Mouse (Mus musculus) heart, embryonic 15.5 days (tissue): Measurements from ENCODE around the gene Anapc15-ps. TPM values are rescaled to one million over a fixed set of nuclear protein-coding genes. Genes with fewer than 3 reads are reported as not detected.
A peak's percentile ranks its signal among the peaks of the same experiment; 100 is the strongest.

Source experiments
- ATAC-seq: fragments of 200-750 bp; cut with Nextera tagmentation; replicated peaks from 2 replicates; pipeline ENCODE4 v1.8.0; 2017; ENCODE audit warnings: low read depth, moderate TSS enrichment; ENCODE audit not compliant: insufficient number of reproducible peaks, insufficient read depth, low FRiP score
- H3K27ac ChIP-seq: fragments of 300-500 bp; sonication (generic); 2 replicates; pipeline ENCODE4 v1.5.1; 2015; ENCODE audit warnings: mild to moderate bottlenecking, inconsistent platforms
- H3K27me3 ChIP-seq: fragments of 300-500 bp; sonication (generic); 2 replicates; pipeline ENCODE4 v1.6.1; 2015; ENCODE audit warnings: inconsistent platforms
- H3K36me3 ChIP-seq: fragments of 300-500 bp; sonication (generic); 2 replicates; pipeline ENCODE4 v1.6.1; 2015; ENCODE audit warnings: mild to moderate bottlenecking, inconsistent platforms
- H3K4me1 ChIP-seq: fragments of 300-500 bp; sonication (generic); replicated peaks from 2 replicates; pipeline ENCODE4 v1.6.1; 2015; ENCODE audit warnings: inconsistent platforms
- H3K4me2 ChIP-seq: fragments of 300-500 bp; sonication (generic); 2 replicates; pipeline ENCODE4 v1.6.1; 2015; ENCODE audit warnings: inconsistent platforms, mild to moderate bottlenecking, moderate library complexity
- H3K4me3 ChIP-seq: fragments of 300-500 bp; sonication (generic); 2 replicates; pipeline ENCODE4 v1.5.1; 2015; ENCODE audit warnings: mild to moderate bottlenecking, inconsistent platforms
- H3K9ac ChIP-seq: fragments of 300-500 bp; sonication (generic); 2 replicates; pipeline ENCODE4 v1.6.1; 2015; ENCODE audit warnings: mild to moderate bottlenecking, inconsistent platforms
- H3K9me3 ChIP-seq: fragments of 300-500 bp; sonication (generic); replicated peaks from 2 replicates; pipeline ENCODE4 v1.6.1; 2016; ENCODE audit warnings: inconsistent platforms
- whole genome bisulfite sequencing: fragments of 180-500 bp; shearing (Covaris S2); methylation state at CpG from one replicate; pipeline ENCODE4 v1.1.7; 2015; ENCODE audit warnings: mixed read lengths; 5-methylcytosine and 5-hydroxymethylcytosine counted together
- polyA plus RNA-seq: library from polyadenylated mRNA; unstranded; fragments of >200 nt; fragmentation: Nextera tagmentation; extraction: Ambion mirVana; gene quantifications from 2 replicates; pipeline ENCODE4 v1.2.1, GENCODE M21; 2015

Gene Anapc15-ps
- polyA plus RNA-seq, 1 experiment from 2014 or later: not detected

- Histone ChIP-seq H3K36me3 (no peaks in the 10 kb centered on the region), H3K4me3 (no peak overlapping the region), H3K27ac (no peak overlapping the region), H3K9me3 (no peaks in the 10 kb centered on the region), H3K4me1 (peaks cover 2% of the 10 kb centered on the region; the same call in 1 of the 2 replicates), H3K4me2 (no peak overlapping the region), H3K9ac (no peak overlapping the region), H3K27me3 (no peaks in the 10 kb centered on the region)
- 79% methylated on average over 9 of the region's 9 CpGs for WGBS
- ATAC-seq: no peak
Observed at GRCm38 (mm10) chr10:95706867-95707266, 33.6 kb upstream of the Anapc15-ps start.

GRCm38 (mm10) chr10:95705747-95706146 is 32.5 kb upstream of the Anapc15-ps start:
- peaks cover 2% of the 10 kb centered on the region; the same call in 1 of the 2 replicates for H3K4me1 ChIP-seq
- WGBS: 67% methylated on average over 3 of the region's 3 CpGs
- H3K27me3 ChIP-seq: no peaks in the 10 kb centered on the region
- H3K9me3 ChIP-seq: no peaks in the 10 kb centered on the region
- H3K36me3 ChIP-seq: no peaks in the 10 kb centered on the region
- H3K27ac ChIP-seq: no peak overlapping the region
- ATAC-seq: no peak
- H3K4me2 ChIP-seq: no peak overlapping the region
- no peak overlapping the region for H3K4me3 ChIP-seq
- no peak overlapping the region for H3K9ac ChIP-seq

DNA sequence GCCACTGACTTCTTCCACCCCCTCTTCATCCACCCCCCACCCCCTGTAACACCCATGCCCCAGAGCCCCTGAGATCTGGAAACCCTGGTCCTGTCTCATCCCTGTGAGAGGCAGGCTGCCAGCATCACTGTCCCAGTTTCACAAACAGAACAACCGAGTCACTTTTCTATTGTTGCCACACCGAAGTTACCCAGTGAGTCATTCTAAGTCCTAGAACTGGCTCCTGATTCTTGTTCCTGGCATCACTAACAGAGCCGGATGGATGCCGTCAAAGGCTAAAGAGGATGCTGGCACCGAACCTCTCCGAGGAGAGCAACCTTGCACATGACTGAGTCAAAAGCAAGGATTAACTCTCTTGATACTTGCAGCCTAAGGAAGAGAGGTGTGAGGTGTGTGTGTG is 31.6 kb upstream of the Anapc15-ps start:
- Histone ChIP-seq H3K4me1 (peaks cover 2% of the 10 kb centered on the region; the same call in 1 of the 2 replicates), H3K27ac (no peak overlapping the region), H3K4me3 (no peak overlapping the region), H3K27me3 (no peaks in the 10 kb centered on the region), H3K9ac (no peak overlapping the region), H3K36me3 (no peaks in the 10 kb centered on the region), H3K9me3 (no peaks in the 10 kb centered on the region), H3K4me2 (no peak overlapping the region)
- WGBS: 86% methylated on average over 6 of the region's 6 CpGs
- ATAC-seq: no peak

DNA sequence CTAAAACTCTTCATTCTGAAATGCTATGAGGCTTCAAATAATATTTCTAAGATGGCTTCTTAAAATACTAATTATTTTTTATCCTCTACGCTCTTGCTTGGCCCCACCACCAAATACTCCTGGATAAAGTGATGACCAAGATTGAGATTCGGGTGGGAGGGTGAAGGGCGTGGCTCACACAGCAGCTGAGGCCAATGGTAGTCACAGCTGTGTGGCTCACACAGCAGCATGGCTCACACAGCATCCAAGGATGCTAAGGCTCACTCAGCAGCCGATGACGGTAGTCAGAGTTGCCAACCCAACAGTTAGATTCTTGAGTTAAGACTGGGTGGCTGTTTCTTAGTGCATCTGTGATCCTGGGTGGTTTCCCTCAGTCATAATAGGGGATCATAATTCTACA is 30.5 kb upstream of the Anapc15-ps start:
- no peak overlapping the region for H3K4me3 ChIP-seq
- H3K27me3 ChIP-seq: no peaks in the 10 kb centered on the region
- 91% methylated on average over 5 of the region's 5 CpGs for WGBS
- no peak overlapping the region for H3K27ac ChIP-seq
- H3K9me3 ChIP-seq: no peaks in the 10 kb centered on the region
- ATAC-seq: no peak
- H3K4me2 ChIP-seq: no peak overlapping the region
- H3K9ac ChIP-seq: no peak overlapping the region
- H3K36me3 ChIP-seq: no peaks in the 10 kb centered on the region
- no peaks in the 10 kb centered on the region; the same call in 1 of the 2 replicates for H3K4me1 ChIP-seq

DNA sequence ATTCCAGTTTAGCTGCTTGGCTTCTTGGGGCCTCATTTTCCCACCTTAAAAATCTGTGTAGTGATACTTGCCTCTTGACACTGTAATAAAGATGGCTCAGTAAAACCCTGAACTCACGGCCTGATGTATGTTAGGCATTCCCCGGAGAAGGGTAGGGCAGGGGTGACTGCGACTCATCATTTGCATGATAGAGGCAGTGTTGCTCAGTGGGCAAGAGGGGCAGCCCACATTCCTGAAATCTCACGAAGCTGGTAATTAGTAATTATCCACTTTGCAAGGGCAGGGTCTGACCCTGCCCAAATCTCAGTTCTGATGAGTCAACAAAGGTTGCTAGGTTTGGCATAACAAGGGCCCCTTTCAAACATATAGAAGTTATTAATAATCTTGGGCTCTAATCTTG is 27.2 kb upstream of the Anapc15-ps start:
- Histone ChIP-seq H3K27ac (no peak overlapping the region), H3K9ac (no peak overlapping the region), H3K4me1 (peaks cover 6% of the 10 kb centered on the region; the same call in 1 of the 2 replicates), H3K4me3 (no peak overlapping the region), H3K36me3 (no peaks in the 10 kb centered on the region), H3K9me3 (no peaks in the 10 kb centered on the region), H3K27me3 (no peaks in the 10 kb centered on the region), H3K4me2 (no peak overlapping the region)
- ATAC-seq: no peak
- WGBS: 79% methylated on average over 4 of the region's 4 CpGs

DNA sequence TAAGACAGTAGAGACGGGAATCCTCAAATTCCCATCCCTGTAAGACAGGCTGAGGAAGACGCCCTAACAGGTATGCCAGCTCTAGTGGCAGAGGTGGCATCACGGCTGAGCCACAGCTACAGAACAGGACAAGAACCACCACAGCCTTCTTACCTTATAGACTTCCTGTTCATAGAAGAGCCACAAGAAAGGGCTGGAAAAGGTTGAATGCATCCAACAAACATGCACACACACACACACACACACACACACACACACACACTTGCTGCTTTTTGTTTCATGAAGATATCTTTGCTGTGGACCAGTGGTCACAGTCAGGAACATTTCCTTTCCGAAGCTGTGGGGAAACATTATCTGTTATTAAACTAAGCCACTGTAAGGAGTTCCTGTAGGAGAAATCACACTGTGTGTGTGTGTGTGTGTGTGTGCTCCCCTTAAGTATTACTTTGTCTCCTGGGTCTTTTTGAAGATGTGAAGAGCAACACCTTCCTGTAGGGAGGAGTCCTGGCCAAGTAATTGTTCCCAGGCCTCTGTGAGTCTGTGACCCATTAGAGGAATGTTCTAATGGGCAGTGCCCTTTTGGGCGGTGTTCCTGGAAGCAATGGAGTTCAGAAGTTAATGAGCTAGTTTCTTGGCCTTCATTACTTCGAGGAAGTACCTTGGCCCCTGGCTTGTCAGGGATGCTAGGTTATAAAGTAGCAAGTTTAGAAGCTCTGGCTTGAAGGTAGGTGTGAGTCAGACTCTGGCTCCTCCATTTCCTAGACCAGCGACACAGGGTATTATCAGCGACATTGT is 25.9 kb upstream of the Anapc15-ps start:
- H3K27ac ChIP-seq: no peak overlapping the region
- H3K36me3 ChIP-seq: no peaks in the 10 kb centered on the region
- no peak overlapping the region for H3K4me3 ChIP-seq
- 79% methylated on average over 8 of the region's 8 CpGs for WGBS
- H3K9me3 ChIP-seq: no peaks in the 10 kb centered on the region
- peaks cover 6% of the 10 kb centered on the region; the same call in 1 of the 2 replicates for H3K4me1 ChIP-seq
- H3K4me2 ChIP-seq: no peak overlapping the region
- H3K9ac ChIP-seq: no peak overlapping the region
- no peak for ATAC-seq
- no peaks in the 10 kb centered on the region for H3K27me3 ChIP-seq

GRCm38 (mm10) chr10:95696253-95696641 is 23.0 kb upstream of the Anapc15-ps start:
- Histone ChIP-seq H3K4me1 (peaks cover 6% of the 10 kb centered on the region; the same call in 1 of the 2 replicates), H3K27ac (peak overlapping the region; percentile 16), H3K4me2 (no peak overlapping the region), H3K9me3 (no peaks in the 10 kb centered on the region), H3K36me3 (no peaks in the 10 kb centered on the region), H3K4me3 (no peak overlapping the region), H3K27me3 (no peaks in the 10 kb centered on the region), H3K9ac (no peak overlapping the region)
- no peak for ATAC-seq
- WGBS: 30% methylated on average over 3 of the region's 3 CpGs

DNA sequence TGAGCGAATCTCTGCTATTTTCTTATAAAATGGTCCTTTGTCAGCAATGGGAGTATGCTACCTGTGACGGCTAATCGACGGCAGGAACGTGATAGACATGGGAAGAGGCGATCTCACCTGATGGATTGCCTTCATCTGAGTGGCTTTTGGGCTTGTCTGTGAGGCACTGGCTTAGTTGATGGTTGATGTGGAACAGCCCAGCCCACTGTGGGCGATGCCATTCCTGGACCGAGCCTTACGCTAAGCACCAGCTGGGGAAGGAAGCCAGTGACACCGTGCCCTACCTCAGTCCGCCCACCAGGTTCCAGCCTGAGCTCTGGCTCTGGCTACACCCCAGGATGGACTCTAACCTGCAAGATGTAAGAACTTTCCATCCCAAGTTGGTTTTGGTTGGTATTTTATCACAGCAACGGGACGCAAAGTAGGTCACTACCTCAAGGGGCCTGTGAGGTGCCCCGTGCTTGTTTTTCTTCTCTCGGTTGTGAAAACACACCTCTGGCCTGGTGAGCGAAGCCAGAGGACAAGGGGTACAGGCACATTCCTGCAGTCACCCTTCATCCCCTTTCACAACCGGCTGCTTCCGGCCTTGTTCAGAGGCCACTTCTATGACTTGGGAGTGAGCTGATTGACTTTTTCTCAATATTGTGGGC is 22.5 kb upstream of the Anapc15-ps start:
- ATAC-seq: no peak
- Histone ChIP-seq H3K27me3 (no peaks in the 10 kb centered on the region), H3K9ac (no peak overlapping the region), H3K4me1 (peaks cover 6% of the 10 kb centered on the region; the same call in 1 of the 2 replicates), H3K4me2 (no peak overlapping the region), H3K27ac (peak overlapping the region; percentile 16), H3K9me3 (no peaks in the 10 kb centered on the region), H3K36me3 (no peaks in the 10 kb centered on the region), H3K4me3 (no peak overlapping the region)
- WGBS: 76% methylated on average over 18 of the region's 18 CpGs

DNA sequence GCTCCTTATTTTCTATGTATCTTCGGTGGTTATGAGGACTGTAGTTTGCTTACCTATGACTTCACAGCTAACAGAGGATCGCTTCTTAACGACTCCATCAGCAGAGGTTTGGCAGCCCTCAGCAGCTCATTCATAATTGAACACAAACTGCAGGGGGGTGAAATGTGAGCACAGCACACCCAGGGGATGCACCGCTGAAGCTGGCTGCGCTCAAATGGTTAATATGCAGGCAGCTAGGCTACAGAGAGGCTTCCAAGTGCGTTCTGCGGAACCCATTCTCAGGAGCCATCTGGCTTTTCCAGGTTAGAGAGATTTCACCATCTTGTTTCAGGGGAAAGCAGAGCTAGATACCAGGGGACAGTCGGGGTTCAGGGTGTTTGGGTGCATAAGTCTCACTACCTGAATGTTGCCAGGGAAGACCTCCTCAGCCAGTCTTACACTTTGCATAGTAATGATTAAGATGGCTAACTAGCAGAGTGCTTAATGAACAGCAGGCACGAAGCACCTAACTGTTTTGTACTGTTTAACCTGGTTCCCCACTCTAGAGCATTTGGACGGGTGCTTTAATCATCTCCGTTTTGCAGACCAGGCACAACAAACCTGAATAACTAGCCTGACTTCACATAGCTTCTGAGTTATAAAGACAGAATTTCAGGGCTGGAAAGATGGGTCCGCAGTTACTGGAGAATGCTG is 21.5 kb upstream of the Anapc15-ps start:
- Histone ChIP-seq H3K9me3 (no peaks in the 10 kb centered on the region), H3K36me3 (no peaks in the 10 kb centered on the region), H3K4me3 (no peak overlapping the region), H3K4me1 (peaks cover 6% of the 10 kb centered on the region; the same call in 1 of the 2 replicates), H3K27me3 (no peaks in the 10 kb centered on the region), H3K27ac (no peak overlapping the region), H3K4me2 (no peak overlapping the region), H3K9ac (no peak overlapping the region)
- ATAC-seq: no peak
- 74% methylated on average over 12 of the region's 12 CpGs for WGBS

DNA sequence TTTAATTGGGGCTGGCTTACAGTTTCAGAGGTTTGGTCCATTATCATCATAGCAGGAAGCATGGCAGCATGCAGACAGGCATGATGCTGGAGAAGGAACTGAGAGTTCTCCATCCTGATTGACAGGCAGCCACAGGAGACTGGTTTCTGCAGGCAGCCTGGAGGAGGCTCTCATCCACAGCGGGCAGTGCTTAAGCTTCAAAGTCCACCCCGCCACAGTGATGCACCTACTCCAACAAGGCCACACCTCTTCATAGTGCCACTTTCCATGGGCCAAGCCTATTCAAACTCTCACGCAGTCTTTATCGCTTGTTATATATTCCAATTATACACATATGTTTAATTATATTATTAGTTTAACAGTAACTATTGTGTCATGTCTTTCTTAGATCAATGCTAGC is 18.1 kb upstream of the Anapc15-ps start:
- 97% methylated on average over 4 of the region's 4 CpGs for WGBS
- H3K4me2 ChIP-seq: no peak overlapping the region
- no peaks in the 10 kb centered on the region for H3K36me3 ChIP-seq
- no peak overlapping the region for H3K4me3 ChIP-seq
- ATAC-seq: no peak
- no peak overlapping the region for H3K9ac ChIP-seq
- H3K4me1 ChIP-seq: peaks cover 10% of the 10 kb centered on the region
- H3K27ac ChIP-seq: no peak overlapping the region
- H3K9me3 ChIP-seq: no peaks in the 10 kb centered on the region
- H3K27me3 ChIP-seq: no peaks in the 10 kb centered on the region

DNA sequence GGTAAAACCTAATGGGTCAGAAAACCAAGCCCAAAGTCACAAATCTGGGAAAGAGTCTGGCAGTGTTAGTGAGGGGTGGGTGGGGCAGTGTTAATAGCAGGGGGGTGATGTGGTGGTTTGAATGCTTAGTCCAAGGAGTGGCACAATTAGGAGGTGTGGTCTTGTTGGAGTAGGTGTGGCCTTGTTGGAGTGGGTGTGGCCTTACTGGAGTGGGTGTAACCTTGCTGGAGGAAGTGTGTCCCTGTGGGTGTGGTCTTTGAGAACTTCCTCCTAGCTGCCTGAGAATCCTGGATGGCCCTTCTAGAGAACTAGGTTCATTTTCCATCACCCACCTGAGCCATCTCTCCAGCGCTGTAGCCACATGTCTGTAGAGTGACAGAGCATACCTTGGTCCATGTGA is 16.6 kb upstream of the Anapc15-ps start:
- Histone ChIP-seq H3K9me3 (no peaks in the 10 kb centered on the region), H3K27me3 (no peaks in the 10 kb centered on the region), H3K4me1 (peaks cover 4% of the 10 kb centered on the region; the same call in 1 of the 2 replicates), H3K4me3 (no peak overlapping the region), H3K4me2 (no peak overlapping the region), H3K9ac (no peak overlapping the region), H3K27ac (no peak overlapping the region), H3K36me3 (no peaks in the 10 kb centered on the region)
- ATAC-seq: no peak
- 97% methylated on average over 1 of the region's 1 CpGs for WGBS
